Mouse (Mus musculus) intestine, embryonic 16.5 days (tissue): ENCODE data around the gene Tbcd. TPM values are rescaled to one million over a fixed set of nuclear protein-coding genes. Genes with fewer than 3 reads are reported as not detected.

Experiments
- ATAC-seq: fragments of 200-750 bp; cut with Nextera tagmentation; 2 replicates; pipeline ENCODE4 v1.8.0; 2017; ENCODE audit warnings: moderate TSS enrichment, moderate library complexity
- H3K27ac ChIP-seq: fragments of 300-500 bp; sonication (generic); 2 replicates; pipeline ENCODE4 v1.5.1; 2014; ENCODE audit warnings: mild to moderate bottlenecking, low read length
- H3K27me3 ChIP-seq: fragments of 300-500 bp; sonication (generic); replicated peaks from 2 replicates; pipeline ENCODE4 v1.6.1; 2014; ENCODE audit warnings: low read length, control low read depth, mixed read lengths; ENCODE audit not compliant: control insufficient read depth, insufficient read depth
- H3K36me3 ChIP-seq: fragments of 300-500 bp; sonication (generic); 2 replicates; pipeline ENCODE4 v1.6.1; 2014; ENCODE audit warnings: low read length, control low read depth; ENCODE audit not compliant: control insufficient read depth, insufficient read depth
- H3K4me1 ChIP-seq: fragments of 300-500 bp; sonication (generic); 2 replicates; pipeline ENCODE4 v1.6.1; 2014; ENCODE audit warnings: low read length, control low read depth, mixed read lengths; ENCODE audit not compliant: control insufficient read depth, insufficient read depth
- H3K4me2 ChIP-seq: fragments of 300-500 bp; sonication (generic); 2 replicates; pipeline ENCODE4 v1.6.1; 2014; ENCODE audit warnings: low read depth, low read length, control low read depth
- H3K4me3 ChIP-seq: fragments of 300-500 bp; sonication (generic); 2 replicates; pipeline ENCODE4 v1.5.1; 2014; ENCODE audit warnings: mild to moderate bottlenecking, low read length
- H3K9ac ChIP-seq: fragments of 300-500 bp; sonication (generic); 2 replicates; pipeline ENCODE4 v1.6.1; 2014; ENCODE audit warnings: low read depth, low read length
- H3K9me3 ChIP-seq: fragments of 300-500 bp; sonication (generic); 2 replicates; pipeline ENCODE4 v1.6.1; 2016; ENCODE audit warnings: low read length, control low read depth; ENCODE audit not compliant: control insufficient read depth
- WGBS: fragments of 180-500 bp; shearing (Covaris S2); extraction: QIAGEN DNeasy Blood & Tissue Kit; methylation state at CpG from one replicate; pipeline ENCODE4 v1.1.7; 2014; 5-methylcytosine and 5-hydroxymethylcytosine counted together
- polyA plus RNA-seq: library from polyadenylated mRNA; unstranded; fragments of >200 nt; fragmentation: Nextera tagmentation; extraction: Ambion mirVana; gene quantifications from 2 replicates; pipeline ENCODE4 v1.2.1, GENCODE M21; 2015

Tbcd gene
- polyA plus RNA-seq, 1 experiment from 2014 or later, result 35.3 TPM

- H3K9me3 ChIP-seq, result no peaks in the 10 kb centered on the region
- WGBS, result 81% methylated on average over 2 of the region's 2 CpGs
- ATAC-seq, result no peak
- no peaks in the 10 kb centered on the region for H3K36me3 ChIP-seq
- H3K4me2 ChIP-seq, result no peak overlapping the region
- 0 out of 2 replicates have a peak, but pooled peaks cover 3% of the 10 kb centered on the region for H3K4me1 ChIP-seq
- H3K9ac ChIP-seq, result no peak overlapping the region
- H3K4me3 ChIP-seq, result no peak overlapping the region
- H3K27me3 ChIP-seq, result no peaks in the 10 kb centered on the region
- H3K27ac ChIP-seq, result no peak overlapping the region
These were observed 209.4 kb downstream of the Tbcd start for GRCm38 (mm10) chr11:121661116-121661515.

Other genes starting within 250 kb of the Tbcd start
- gene Hexdc, start 247.5 kb upstream of the Tbcd start, polyA plus RNA-seq, result 9.7 and 10.1 TPM in 2 replicates
- gene Ogfod3, start 247.2 kb upstream of the Tbcd start, polyA plus RNA-seq, result 31.2 and 32.0 TPM in 2 replicates
- 33.8 and 36.5 TPM in 2 replicates for gene Cybc1, start 222.6 kb upstream of the Tbcd start, polyA plus RNA-seq
- 52.2 and 52.6 TPM in 2 replicates for gene Narf, start 214.7 kb upstream of the Tbcd start, polyA plus RNA-seq
- gene Foxk2, start 192.0 kb upstream of the Tbcd start, polyA plus RNA-seq, result 4.4 and 4.6 TPM in 2 replicates
- 76.7 and 80.6 TPM in 2 replicates for gene Wdr45b, start 97.5 kb upstream of the Tbcd start, polyA plus RNA-seq
- 5.0 and 5.1 TPM in 2 replicates for gene Rab40b, start 63.7 kb upstream of the Tbcd start, polyA plus RNA-seq
- 3.8 and 5.3 TPM in 2 replicates for gene Fn3krp, start 30.5 kb upstream of the Tbcd start, polyA plus RNA-seq
- gene Fn3k, start 17.0 kb upstream of the Tbcd start, polyA plus RNA-seq, result 1.6 and 1.8 TPM in 2 replicates
- gene Zfp750, start 67.4 kb downstream of the Tbcd start, polyA plus RNA-seq, result 0.50 and 0.62 TPM in 2 replicates
- 6.8 and 7.2 TPM in 2 replicates for gene B3gntl1, start 221.2 kb downstream of the Tbcd start, polyA plus RNA-seq
- 40.3 and 44.9 TPM in 2 replicates for gene Metrnl, start 249.6 kb downstream of the Tbcd start, polyA plus RNA-seq